Mouse (Mus musculus) layer of hippocampus, postnatal 36 days (tissue): ENCODE data around the gene Nfic. TPM values are rescaled to one million over a fixed set of nuclear protein-coding genes. Genes with fewer than 3 reads are reported as not detected.
A peak's percentile ranks its signal among the peaks of the same experiment; 100 is the strongest.

Experiments used
- DNase-seq, 2 experiments: peaks; one replicate each; pipeline ENCODE4 v3.0.0; 2022
- total RNA-seq, 2 experiments: library from RNA; stranded (reverse); gene quantifications; 2 replicates each; pipeline ENCODE4 v1.2.3; 2021

The Nfic gene
- total RNA-seq, 2 experiments from 2014 or later, result 55.3 to 55.8 TPM

DNA sequence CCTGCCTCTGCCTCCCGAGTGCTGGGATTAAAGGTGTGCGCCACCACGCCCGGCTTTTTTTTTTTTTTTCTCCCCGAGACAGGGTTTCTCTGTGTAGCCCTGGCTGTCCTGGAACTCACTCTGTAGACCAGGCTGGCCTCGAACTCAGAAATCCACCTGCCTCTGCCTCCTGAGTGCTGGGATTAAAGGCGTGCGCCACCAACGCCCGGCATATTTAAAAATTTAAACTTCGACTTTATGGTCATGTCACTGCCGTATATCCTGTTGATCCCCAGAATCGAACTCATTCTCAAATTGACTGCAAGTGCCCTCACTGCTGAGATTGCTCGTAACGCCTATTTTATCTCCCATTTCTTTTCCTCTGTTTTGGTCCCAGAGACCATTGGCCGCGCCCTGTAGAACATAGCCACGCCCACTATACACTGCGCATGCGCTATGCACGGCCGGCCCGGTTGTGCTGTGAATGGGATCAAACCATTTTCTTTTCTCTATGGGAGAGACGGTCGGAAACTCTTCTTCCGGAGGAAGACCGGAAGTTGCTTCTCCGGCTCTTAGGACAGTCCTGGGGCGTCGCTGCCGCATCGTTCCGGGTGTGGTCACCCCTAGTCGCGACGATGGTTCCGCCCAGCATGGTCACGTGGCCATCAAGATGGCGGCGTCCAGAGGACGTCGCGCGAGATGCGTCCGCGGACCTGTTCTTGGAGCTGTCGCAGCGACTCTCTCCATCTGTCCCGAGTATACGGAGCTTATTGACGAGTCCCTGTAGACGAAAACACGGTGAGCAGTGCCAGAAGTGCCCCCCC, 71.4 kb downstream of the Nfic start, which contains the start of the genes Dohh and Gm48551:
TSS of gene Dohh (plus strand) at position 627 of the 803 bp plus-strand sequence.
TSS of gene Gm48551 (plus strand) at position 665 of the 803 bp plus-strand sequence.
- DNase-seq, result peak; percentile 97 to 98

DNA sequence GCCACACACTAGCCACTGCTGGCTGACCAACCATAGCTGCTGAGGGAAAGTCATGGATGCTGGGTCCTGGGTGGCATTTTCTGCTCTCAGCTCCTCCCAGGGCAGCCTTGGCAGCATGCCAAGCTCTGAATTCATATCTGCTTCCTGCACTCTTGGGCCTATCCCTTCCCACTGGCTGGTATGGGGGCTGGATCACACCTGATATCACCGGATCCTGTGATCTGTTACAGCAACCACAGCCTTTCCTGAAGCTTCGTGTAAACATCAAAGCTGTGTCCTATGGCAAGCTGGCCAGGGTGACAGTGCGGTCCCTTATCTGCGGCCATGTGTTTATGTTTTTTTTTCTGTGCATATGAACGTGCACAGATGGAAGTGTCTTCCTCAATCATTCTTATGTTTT, 73.4 kb downstream of the Nfic start:
- no peak for DNase-seq

DNA sequence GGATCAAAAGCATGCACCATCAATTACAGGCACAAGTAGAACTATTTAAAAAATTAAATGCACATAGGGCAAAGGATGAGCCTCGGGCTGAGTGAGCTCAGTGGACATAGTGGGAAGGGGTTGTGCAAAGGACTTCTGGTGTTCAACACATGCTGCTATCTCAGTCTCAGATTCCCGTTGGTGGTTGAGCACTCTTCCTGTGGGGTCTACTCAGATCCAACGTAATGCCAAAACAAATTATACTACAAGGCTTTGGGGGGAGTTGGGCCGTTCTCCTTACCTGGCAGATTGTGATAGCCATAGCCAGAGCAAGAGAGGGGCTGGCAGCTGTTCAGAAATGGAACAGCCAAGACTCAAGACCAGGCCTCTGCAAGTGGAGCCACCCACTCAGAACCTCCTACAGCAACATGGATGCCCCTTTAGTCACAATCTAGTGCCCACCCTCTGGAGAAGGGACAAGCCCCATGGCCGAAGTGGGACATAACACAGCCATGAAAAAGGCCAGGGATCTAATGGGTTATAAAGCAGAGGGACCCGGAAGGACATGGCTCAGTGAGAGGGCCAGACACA, 75.5 kb downstream of the Nfic start:
- DNase-seq, result no peak

DNA sequence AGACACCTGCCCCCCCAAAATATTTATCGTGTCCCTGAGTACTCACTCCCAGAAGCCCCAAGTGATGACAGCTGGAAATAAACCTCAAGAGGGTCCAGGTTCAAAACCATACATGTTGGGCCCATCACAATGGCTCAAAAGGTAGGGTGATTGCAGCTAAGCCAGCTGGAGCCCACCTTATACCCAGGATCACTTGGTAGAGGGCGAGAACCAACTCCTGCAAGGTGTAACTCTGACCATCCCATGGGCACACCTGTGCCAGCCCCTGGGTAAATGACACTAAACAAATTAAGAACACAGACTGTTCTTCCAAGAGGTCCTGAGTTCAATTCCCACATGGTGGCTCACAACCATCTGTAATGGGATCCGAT, 76.3 kb downstream of the Nfic start:
- DNase-seq, result no peak

DNA sequence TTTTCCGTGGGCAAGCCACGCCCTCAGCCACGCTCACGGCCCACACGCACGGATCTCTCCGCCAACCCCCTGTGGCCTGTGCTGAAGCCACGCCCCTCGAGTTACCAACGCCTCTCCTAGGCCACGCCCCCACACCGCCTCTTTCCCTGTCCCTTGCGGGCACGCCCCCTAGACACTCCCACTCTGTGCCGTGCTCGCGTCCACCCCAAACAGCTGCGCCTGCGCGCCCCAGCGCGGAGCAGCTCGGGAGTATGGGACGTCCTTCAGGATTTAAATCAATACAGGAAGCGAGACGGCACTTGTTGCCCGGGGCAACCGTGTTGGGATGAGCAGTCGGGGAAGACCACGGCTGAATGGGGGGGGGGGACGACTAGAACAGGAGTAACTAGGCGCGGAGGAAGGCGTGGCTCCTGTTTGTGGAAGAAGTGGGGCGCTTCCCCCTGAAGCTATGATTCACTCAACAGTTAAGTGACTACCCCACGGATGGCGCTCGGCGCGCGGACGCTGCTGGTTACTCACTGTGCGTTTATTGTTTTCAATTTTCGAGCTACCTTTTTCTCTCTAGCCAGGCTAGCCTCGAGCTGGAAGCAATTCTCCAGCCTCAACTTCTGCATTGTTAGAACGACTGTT, 76.8 kb downstream of the Nfic start:
- peak; percentile 100 for DNase-seq

DNA sequence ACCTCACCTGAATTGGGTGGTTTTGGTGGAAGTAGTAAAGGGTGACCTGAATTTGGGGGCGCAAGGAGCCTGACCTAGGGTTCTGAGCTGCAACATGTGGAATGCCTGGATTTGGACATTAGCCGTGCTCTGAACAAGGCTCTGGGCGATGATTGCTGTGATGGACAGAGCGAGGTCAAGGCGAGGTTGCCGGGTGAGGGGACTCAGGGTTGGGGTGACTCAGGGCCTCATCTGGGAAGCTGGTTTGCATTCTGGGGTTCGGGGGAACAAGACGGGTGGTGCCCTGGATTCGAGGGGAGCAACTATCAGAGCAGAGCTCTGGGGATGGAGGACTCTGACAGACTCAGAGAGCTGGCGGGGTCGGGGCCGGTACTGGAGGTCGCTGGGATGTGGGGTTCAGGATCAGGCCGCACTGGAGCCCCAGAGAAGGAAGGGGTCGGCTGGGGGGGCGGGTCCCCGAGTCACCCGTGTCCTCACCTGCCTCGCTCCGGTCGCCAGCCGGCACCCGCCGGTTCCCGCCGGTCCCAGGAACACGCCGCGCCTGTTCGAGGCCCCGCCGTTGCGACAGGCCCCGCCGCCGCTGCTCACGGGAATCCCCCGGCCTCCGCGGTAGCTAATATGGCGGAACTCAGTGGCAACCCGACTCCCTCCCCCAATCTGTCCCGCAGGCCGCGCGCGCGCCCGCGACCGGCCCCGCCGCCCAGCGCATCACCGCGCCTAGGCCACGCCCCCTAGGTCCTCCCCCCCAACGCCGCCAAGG, 77.5 kb downstream of the Nfic start, which contains the start of gene Fzr1:
TSS of gene Fzr1 (minus strand) at position 724 of the 760 bp plus-strand sequence.
- DNase-seq, result no peak

DNA sequence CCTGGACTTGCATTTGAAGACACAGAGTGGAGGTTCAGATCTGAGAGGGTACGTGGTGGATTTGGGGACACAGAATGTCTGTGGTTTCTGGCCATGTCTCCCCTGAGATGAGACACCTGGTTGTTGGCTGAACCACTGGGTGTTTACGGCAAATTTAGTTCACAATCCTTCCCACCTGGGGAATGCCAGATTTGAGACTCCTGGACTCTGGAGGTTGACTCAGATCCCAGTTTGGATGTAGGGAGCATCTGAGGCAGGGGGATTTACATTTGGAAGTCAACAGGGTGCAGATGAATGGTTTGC, 78.1 kb downstream of the Nfic start:
- no peak for DNase-seq

DNA sequence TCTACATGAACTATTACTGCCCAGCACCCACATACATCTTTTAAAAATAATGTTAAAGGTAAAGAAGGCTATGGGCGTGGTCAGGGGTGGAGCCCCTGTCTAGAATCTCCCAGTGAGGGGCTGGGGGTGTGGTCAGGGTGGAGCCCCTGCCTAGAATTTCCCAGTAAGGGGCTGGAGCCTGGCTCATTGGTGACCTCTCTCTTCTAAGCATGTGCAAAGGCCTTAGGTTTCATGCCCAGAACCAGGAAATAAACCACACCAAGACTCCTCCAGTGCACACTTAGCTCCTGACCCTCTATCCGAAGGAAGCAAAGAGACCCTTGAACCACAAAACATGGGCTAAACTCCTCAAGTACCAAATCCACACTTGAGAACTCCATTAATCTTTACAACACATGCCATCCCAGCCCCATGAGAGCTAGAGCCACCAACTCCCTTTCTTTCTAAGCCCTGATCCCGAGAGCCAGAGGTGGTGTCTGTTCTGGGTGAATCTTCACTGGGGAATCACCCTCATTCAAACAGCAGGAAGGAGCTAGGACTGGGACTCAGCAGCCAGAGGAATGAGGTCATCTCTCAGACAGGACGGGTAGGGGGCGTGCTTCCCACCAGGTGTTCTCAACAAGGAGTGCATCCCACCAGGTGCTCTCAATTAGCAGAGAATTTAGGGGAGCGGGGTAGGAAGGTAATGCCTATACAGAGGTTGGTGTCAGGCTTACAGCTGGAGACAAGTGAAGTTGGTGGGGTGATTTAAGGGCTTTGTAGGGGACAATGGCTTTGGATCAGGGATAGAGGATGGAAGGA, 78.7 kb downstream of the Nfic start:
- no peak for DNase-seq

DNA sequence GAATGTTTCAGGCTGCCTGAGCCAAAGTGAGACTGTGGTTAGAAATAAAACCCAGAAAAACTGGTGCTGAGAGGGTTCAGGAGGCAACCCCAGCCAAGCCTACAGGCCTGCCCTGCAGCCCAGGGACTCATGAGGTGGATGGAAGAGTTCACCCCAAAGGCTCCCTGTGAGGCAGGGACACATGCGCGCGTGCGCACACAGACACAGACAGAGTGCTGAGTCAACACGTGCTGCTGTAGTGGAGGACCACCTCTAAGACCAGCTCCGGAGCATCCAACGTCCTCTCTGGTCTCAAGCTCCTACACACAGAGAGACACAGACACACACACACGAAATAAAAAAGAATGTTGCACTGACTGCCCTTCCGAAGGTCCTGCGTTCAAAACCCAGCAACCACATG, 80.1 kb downstream of the Nfic start:
- no peak for DNase-seq

DNA sequence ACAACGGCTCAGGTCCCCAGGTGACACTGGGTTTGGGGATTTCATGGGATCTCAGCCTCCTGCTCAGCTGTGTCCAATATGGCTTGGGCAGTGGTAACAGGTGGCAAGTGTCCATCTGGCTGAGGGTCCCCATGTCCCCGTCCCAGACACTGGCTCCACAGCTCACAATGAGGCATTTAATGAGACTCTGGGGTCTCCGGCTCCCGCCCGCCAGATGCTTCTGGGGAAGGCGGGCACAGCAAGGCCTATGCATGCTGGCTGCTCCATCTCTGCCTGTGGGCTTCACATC, 88.3 kb downstream of the Nfic start:
- no peak for DNase-seq

DNA sequence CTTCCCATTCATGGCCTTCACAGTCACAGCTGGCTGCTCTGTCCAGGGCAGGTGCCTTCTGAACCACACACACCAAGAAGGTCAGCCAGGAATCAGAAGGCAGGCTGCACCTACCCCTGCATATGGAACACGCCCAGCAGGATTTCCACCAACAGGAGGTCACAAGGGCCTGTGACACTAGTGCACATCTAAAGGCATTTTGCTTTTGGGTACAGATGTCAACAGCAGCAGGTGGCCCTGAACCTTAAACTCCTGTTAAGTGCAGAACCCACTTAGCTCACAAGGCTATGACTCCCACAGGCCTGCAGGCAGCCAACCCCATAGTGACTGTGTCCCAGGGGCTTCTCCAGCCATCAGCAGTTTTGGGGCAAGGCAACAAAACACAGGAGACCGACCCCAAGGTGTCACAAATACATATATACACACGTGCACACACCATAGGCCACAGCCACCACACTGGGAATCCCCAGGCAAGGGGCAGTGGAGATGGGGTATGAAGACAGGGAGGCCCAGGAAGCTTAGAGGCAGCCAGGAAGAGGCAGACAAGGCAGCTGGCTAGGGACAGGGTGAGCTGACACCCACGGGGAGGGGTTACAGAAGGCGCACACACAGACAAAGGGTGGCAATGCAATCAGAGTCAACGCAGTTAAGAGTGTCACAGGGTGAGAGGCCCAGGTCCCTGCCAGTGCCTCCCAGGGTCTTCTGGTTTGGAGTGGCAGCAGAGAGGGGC, 88.8 kb downstream of the Nfic start:
- no peak for DNase-seq

DNA sequence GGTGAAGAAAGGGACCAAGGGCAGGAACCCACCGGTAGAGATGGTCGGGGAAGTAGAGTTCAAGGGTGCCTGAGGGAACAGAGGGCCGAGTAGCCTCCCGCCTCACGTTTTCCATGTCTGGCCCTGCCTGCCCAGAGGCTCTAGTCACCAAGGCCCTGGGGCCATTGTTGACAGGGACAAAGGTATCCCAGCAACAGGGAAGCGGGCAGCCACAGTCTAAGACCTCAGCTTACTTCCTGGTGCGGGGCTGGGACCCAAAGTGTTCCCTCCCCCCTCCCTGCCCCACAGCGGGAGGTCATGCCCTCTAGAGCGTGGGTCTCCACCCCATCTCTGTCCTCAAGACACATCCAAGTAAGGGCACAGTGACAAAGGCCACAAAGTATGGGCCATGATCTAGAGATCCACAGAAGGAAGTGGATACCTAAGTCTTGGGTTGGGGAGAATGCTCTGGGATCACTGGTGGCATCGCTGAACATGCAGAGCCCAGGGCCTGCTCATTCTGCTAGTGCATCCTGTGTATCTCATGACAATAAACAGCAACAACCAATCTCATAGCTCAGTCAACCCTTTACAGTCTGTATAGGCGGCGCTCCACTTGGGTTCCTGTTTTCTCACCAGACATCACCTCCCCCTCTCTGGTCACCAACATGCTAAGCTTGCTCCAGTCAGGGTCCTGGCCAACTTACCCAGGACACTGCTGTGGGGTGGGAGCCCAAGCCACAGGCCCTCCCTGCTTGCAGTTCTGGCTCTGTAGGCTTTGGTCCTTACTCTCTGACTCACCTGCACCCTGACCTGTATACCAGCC, 89.6 kb downstream of the Nfic start, which contains the start of gene 4930404N11Rik:
TSS of gene 4930404N11Rik (minus strand) at position 145 of the 805 bp plus-strand sequence.
- no peak for DNase-seq

DNA sequence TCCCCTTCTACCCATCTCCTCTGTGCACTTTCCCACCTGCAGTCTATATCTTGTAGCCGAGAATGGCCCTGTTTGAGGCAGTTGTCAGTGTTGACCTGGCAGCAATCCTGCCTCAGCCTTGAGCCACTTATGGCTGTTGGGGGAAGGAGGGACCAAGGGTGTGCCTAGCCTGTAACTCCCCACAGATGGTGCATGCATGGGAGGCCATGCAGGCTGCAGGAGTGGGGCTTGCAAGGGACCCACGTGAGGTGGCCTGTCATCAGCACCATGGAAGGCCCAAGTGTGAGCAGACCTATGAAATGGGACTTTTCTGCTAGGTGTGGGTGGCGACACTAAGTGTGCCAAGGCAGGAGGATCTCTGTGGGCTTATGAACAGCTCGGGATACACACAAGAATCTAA, 90.4 kb downstream of the Nfic start:
- DNase-seq, result no peak

DNA sequence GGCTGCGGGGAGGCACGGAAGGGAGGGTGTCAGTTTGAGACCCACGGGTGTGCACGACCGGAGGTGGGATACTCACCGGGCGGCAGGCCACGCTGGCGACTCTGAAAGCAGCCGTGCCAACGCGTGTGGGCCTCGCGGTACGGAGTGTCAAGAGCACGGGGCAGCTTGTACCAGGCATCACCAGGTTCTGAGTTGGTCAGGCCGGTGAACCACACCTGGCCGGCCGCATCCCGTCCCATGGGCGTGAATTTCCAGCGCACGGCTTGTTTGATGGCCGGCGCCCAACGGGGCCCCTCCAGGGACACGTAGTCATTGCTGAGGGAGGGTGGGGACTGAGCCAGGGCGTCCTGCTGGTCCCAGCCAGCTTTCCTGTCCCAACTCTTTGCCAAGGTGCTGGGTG, 90.8 kb downstream of the Nfic start:
- no peak for DNase-seq

DNA sequence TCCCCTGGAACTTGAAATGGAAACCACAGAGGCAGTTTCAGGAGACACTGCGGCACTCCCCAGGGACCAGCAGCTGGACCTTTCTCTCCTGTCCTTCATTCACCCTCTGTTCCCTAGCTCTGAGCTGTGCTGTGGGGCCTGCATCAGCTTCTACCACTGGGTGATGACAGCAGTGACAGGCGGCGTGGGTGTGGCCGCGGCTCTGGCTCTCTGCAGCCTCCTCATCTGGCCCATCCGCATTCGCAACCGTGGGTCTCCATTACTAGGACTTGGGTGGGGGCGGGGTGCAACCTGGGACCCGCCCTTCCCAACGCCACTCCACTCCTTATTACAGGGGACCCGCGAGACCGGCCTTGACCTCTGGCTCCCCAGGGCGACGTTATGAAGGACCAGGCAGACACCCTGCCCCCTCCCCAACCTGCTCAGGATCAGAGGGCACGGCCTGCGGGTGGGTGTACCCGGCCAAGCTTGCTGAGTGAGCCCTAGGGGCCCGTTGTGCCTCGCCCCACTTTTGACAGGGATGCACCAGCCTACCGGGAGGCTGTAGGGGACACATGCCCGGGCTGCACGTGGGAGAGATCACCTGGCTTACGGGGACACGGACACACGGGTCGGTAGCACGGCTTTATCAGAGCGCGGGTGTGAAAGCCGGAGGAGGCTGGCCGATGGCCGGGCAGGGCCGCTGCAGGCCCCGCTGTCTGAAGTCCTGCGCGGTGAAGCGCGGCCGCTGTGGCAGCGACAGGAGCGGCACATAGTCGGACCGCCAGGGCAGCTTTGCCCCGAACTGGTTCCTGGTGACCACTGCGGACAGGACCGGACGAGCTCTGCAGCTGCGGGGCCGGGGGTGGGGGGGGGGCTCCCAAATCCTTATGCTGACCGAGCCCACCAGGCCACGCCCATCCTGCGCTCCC, 91.7 kb downstream of the Nfic start:
- no peak for DNase-seq

DNA sequence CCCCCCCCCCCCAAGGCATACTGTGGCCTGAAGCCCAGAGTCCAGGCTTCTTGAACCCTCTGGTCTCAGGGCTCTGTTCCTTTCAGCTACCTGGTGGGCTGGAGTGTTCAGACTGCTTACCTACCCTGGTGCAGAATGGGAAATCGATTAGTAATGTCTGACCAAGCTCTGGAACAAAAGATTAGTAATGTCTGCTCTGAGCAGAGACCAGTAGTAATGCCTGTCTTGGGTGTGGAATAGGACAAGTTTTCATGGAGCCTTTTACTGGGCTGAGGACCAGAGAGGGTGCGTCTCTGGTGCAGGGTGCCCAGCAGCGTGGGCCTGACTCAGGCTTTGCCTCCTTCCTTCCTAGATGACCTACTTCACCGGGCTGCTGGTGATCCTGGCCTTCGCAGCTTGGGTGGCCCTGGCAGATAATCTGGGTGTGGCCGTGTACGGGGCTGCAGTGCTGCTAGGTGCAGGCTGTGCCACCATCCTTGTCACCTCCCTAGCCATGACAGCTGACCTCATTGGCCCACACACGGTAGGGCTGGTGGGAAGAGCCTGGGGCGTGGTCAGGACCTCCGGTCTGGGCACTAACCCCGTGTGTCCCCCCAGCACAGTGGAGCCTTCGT, 93.0 kb downstream of the Nfic start:
- DNase-seq, result no peak

DNA sequence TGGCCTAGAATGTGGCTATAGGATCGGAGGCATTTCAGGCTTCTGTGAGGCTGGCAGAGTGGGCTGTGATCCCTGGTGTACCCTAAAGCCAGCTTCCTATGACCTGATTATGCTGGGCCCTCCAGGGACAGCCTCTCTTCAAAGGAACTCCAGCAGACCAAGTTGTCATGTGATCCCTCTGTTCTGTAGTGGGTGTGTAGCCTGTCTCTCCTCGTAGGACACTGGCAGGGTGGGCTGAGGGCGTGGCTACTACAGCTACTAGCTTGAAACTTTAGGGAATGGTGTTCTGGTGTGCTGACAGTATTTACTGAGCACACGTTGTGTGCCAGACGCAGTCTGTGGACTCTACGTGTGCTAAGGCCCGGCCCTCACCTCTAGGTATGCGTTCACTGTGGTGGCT, 94.7 kb downstream of the Nfic start:
- no peak for DNase-seq

DNA sequence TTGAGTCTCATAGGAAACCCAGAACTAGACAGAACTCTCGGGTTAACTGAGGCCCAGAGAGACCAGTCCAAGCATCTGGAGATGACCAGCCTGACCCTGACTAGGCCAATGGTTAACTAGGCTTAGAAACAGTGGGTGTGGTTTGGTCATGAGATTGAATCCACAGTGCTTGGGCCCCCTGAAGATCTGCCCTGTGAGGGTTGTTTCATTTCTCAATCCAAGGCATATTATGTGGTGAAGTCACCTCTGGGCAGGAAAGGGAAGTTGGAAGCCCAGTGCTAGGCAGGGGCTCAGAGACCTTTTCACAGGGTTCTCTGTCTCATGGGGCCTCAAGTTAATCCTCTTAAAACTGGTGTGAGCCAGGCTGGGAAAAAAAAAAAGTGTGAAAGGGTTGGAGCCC, 96.6 kb downstream of the Nfic start:
- no peak for DNase-seq

DNA sequence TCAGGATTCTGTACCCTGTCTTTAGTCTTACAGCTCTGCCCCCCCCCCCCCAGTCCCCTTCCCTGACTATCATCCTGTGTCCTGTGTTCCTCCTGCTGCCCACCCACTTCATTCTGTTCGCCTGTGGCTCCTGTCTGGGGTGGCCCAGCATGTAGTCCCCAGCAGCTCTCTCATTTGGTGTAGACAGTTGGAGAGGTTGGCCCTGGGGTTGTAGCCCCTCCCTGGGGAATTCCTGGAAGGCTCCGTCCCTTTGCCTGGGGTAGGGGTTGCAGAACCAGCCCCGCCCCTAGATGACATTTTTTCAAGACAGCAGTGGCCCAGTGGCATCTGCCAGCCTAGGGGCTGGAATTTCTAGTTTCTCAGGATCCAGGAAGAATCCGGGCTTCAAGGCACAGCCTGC, 97.2 kb downstream of the Nfic start:
- no peak for DNase-seq
